In the genomic region with DNA sequence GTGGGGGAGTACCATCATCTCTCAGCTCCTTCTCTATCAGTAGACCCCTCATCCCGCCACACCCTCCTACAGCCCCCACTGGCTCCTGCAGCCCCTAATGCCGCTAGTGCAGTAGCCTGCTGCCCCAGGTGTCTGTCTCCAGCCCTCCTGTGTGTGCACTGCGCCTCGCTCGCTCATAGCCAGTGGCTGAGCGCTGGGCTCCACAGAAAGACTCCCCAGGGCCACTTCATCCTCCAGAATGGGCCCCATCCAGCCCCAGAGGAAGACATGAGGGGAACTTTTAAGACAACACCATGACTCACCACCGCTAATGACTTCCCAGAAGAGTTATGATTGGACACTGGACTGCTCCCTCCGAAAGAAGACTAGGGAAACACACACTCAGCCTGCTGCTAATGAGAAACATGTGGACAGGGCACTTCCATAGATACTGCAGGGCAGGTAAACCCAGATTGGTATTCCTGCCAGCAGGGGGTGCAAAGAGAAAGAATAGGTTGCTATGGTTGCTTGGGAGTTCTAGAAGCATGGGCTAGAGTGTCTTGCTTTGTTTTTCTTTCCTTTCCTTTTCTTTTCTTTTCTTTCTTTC, we compare ENCODE assay signal across 11 mouse cellular contexts. TPM values are rescaled to one million over a fixed set of nuclear protein-coding genes. Genes with fewer than 3 reads are reported as not detected.
DNase-seq lines count a peak whose midpoint lies in the region; ATAC-seq and TF ChIP-seq lines count a peak whose summit lies in the region.
"Had no signal": no experiment of that assay in that cellular context is flagged by ENCODE, and none has a peak within 500 bp of the region (broad histone marks: within the 10 kb centered on the region; RNA-seq: fewer than 3 reads in every experiment).

No protein-coding gene starts in this region.

- H3K9me3 ChIP-seq in limb, embryonic 14.5 days (ENCODE audit: control insufficient read depth, low read length), result no peaks in the 10 kb centered on the region
- no peaks in the 10 kb centered on the region for H3K9me3 ChIP-seq in midbrain, embryonic 16.5 days (replicated peaks; ENCODE audit: control insufficient read depth, low read length, poor library complexity, severe bottlenecking)

- no peak overlapping the region for H3K4me2 ChIP-seq in limb, embryonic 14.5 days (replicated peaks; ENCODE audit: low read depth, low read length, severe bottlenecking)
- no peak overlapping the region for H3K4me2 ChIP-seq in midbrain, embryonic 16.5 days (ENCODE audit: low read length)

- H3K36me3 ChIP-seq in limb, embryonic 14.5 days (ENCODE audit: control insufficient read depth, insufficient read depth, low read length), result no peaks in the 10 kb centered on the region
- H3K36me3 ChIP-seq in midbrain, embryonic 16.5 days (ENCODE audit: control insufficient read depth, insufficient read depth, low read length), result no peaks in the 10 kb centered on the region

- WGBS in limb, embryonic 14.5 days, result 35% methylated on average over 8 of the region's 8 CpGs
- WGBS in cerebellum, adult 2 months, result 75% methylated on average over 8 of the region's 8 CpGs
- 75% methylated on average over 8 of the region's 8 CpGs for WGBS in midbrain, embryonic 16.5 days

- H3K27me3 ChIP-seq in limb, embryonic 14.5 days (ENCODE audit: control insufficient read depth, insufficient read depth, low read length), result no peaks in the 10 kb centered on the region
- no peaks in the 10 kb centered on the region; the same call in 1 of the 2 replicates for H3K27me3 ChIP-seq in cerebellum, adult 2 months (ENCODE audit: control insufficient read depth, insufficient read depth, low read length)
- H3K27me3 ChIP-seq in midbrain, embryonic 16.5 days (ENCODE audit: control insufficient read depth, insufficient read depth, low read depth, low read length), result no peaks in the 10 kb centered on the region

- H3K27ac ChIP-seq in limb, embryonic 14.5 days (replicated peaks; ENCODE audit: low read depth, low read length), result no peak overlapping the region
- H3K27ac ChIP-seq in cerebellum, adult 2 months (ENCODE audit: insufficient read depth, low read length), result no peak overlapping the region
- no peak overlapping the region for H3K27ac ChIP-seq in midbrain, embryonic 16.5 days (ENCODE audit: low read length)

- ATAC-seq in common myeloid progenitor, adult 5-6 weeks (replicated peaks; ENCODE audit: low read depth, poor library complexity, severe bottlenecking), result peak; percentile 45; the same call in 1 of the 2 replicates
- ATAC-seq in limb, embryonic 14.5 days (ENCODE audit: low FRiP score, low read depth), result peak; percentile 86
- ATAC-seq in midbrain, embryonic 16.5 days, result no peak

- peak; percentile 49 for DNase-seq in heart, postnatal 4 days
- DNase-seq in heart, adult 8-10 months (ENCODE audit: low spot score), result no peak
- peak; percentile 56 to 67 for DNase-seq in B cell, adult 2 months
- DNase-seq in limb, embryonic 14.5 days (ENCODE audit: low spot score), result peak; percentile 59
- no peak for DNase-seq in ovary, postnatal 10 days (ENCODE audit: low spot score)
- no peak for DNase-seq in cerebellum, adult 2 months
- DNase-seq: gastrocnemius, postnatal 25 days had no signal

- TF ChIP-seq POLR2A in limb, embryonic 14.5 days (IDR thresholded peaks at IDR 0.05; ENCODE audit: borderline replicate concordance, extremely low read depth, insufficient read depth, insufficient read length), result no peak
- no peak for TF ChIP-seq POLR2A in cerebellum, adult 2 months (IDR thresholded peaks at IDR 0.05; ENCODE audit: borderline replicate concordance, insufficient read depth, low read length)

- TF ChIP-seq CTCF in cerebellum, adult 2 months (IDR thresholded peaks at IDR 0.05; ENCODE audit: borderline replicate concordance, insufficient read depth, low read depth, low read length), result no peak

- no peak overlapping the region for H3K9ac ChIP-seq in limb, embryonic 14.5 days (ENCODE audit: low read depth, low read length, severe bottlenecking)
- H3K9ac ChIP-seq in midbrain, embryonic 16.5 days (ENCODE audit: low read depth, low read length), result no peak overlapping the region

- no peaks in the 10 kb centered on the region for H3K4me1 ChIP-seq in limb, embryonic 14.5 days (ENCODE audit: control insufficient read depth, insufficient read depth, low read length)
- no peaks in the 10 kb centered on the region for H3K4me1 ChIP-seq in cerebellum, adult 2 months (ENCODE audit: control insufficient read depth, insufficient read depth, low read length)
- H3K4me1 ChIP-seq in midbrain, embryonic 16.5 days (ENCODE audit: control insufficient read depth, insufficient read depth, low read length), result no peaks in the 10 kb centered on the region

- H3K4me3 ChIP-seq in limb, embryonic 14.5 days (replicated peaks; ENCODE audit: low read length), result no peak overlapping the region
- H3K4me3 ChIP-seq in cerebellum, adult 2 months (replicated peaks; ENCODE audit: insufficient read depth, low read depth, low read length), result no peak overlapping the region
- no peak overlapping the region for H3K4me3 ChIP-seq in midbrain, embryonic 16.5 days (ENCODE audit: low read depth, low read length)

RNA-seq across cellular contexts. Expression of gene Npffr1, which starts 15.5 kb away (rescaled TPM):
- under 1 TPM in 1 of 2 experiments, not detected in 1; 0.07 TPM for total RNA-seq in heart, postnatal 4 days (2021)
- total RNA-seq in heart, adult 8-10 months (2022), result under 1 TPM in 2 of 4 experiments, not detected in 2; 0.08 to 0.13 TPM
- total RNA-seq in common myeloid progenitor, adult 5-6 weeks (2017), result not detected in 2 replicates
- 0.06 and 0.10 TPM in 2 replicates for polyA plus RNA-seq in limb, embryonic 14.5 days (2012; rRNA removed)
- 0.06 TPM in 2 replicates for polyA plus RNA-seq in limb, embryonic 14.5 days (2014; fragmentation: Nextera tagmentation; extraction: Ambion mirVana)
- polyA plus RNA-seq in cerebellum, adult 2 months (2012; rRNA removed), result 0.25 and 0.28 TPM in 2 replicates
- polyA plus RNA-seq in midbrain, embryonic 16.5 days (2015; fragmentation: Nextera tagmentation; extraction: Ambion mirVana), result 2.3 and 2.8 TPM in 2 replicates
- total RNA-seq: gastrocnemius, postnatal 25 days had no signal
- polyA plus RNA-seq: lung, embryonic 16.5 days; small intestine, adult 2 months had no signal

RNA-seq across cellular contexts. Expression of gene Ppa1, which starts 37.6 kb away (rescaled TPM):
- total RNA-seq in heart, postnatal 4 days (2021), result 10 to 100 TPM; 55.2 to 61.6 TPM
- 10 to 100 TPM; 71.2 to 81.2 (median 74.4) TPM for total RNA-seq in heart, adult 8-10 months (2022)
- total RNA-seq in common myeloid progenitor, adult 5-6 weeks (2017), result 152 and 159 TPM in 2 replicates
- polyA plus RNA-seq in limb, embryonic 14.5 days (2012; rRNA removed), result 90.3 and 119 TPM in 2 replicates
- polyA plus RNA-seq in limb, embryonic 14.5 days (2014; fragmentation: Nextera tagmentation; extraction: Ambion mirVana), result 152 and 161 TPM in 2 replicates
- polyA plus RNA-seq in cerebellum, adult 2 months (2012; rRNA removed), result 127 and 135 TPM in 2 replicates
- polyA plus RNA-seq in midbrain, embryonic 16.5 days (2015; fragmentation: Nextera tagmentation; extraction: Ambion mirVana), result 214 and 221 TPM in 2 replicates

Comparison
In these comparisons a context has a peak if more than half of its experiments do, and no peak if none do; other contexts are left out.
1. DNase-seq: peak in heart, postnatal 4 days (single experiment), B cell, adult 2 months (2 of 2) and limb, embryonic 14.5 days (single experiment); none in heart, adult 8-10 months (single experiment), ovary, postnatal 10 days (single experiment) and cerebellum, adult 2 months (0 of 2).